Mouse (Mus musculus) brain, embryonic 14.5 days (tissue): ENCODE data around the gene Map4k4.

Experiments used
- CTCF ChIP-seq: fragments of 200-500 bp; IDR thresholded peaks from 2 replicates; pipeline ENCODE4 v1.5.1; 2012; ENCODE audit warnings: inconsistent platforms, mild to moderate bottlenecking, moderate library complexity, borderline replicate concordance; ENCODE audit not compliant: insufficient read depth, insufficient read length; ENCODE audit errors: extremely low read depth
- POLR2A ChIP-seq: fragments of 200-500 bp; IDR thresholded peaks from 2 replicates; pipeline ENCODE4 v1.6.1; 2012; ENCODE audit warnings: mild to moderate bottlenecking, inconsistent platforms, borderline replicate concordance; ENCODE audit not compliant: poor library complexity, insufficient read depth, insufficient read length, severe bottlenecking; ENCODE audit errors: extremely low read depth

DNA sequence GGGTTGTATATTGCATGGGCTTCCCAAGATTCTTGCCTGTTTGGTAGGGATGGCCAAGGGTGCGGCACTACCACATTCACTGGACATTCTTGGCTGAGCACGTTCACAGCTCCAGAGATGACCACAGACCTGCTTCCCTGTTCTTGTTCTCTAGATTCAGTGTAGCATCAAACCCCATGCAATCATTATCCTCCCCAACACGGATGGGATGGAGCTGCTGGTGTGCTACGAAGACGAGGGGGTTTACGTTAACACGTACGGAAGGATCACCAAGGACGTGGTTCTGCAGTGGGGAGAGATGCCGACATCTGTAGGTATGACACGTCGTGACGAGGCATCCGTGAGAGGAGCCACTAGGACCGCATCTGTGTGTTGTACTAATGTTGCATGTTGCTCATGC is 122.5 kb downstream of the Map4k4 start:
- TF ChIP-seq CTCF (no peak), POLR2A (no peak)
